Mouse (Mus musculus): ENCODE results near the gene Ugt8a. TPM values are rescaled to one million over a fixed set of nuclear protein-coding genes. Genes with fewer than 3 reads are reported as not detected.

The Ugt8a gene
- polyA plus RNA-seq, 1 experiment: not detected

- H3ac ChIP-seq (ENCODE audit: control insufficient read depth, insufficient read length): no peak overlapping the region
- no peak overlapping the region for H3K4me3 ChIP-seq
- TF ChIP-seq CEBPB (IDR thresholded peaks at IDR 0.05; ENCODE audit: insufficient read depth, poor library complexity, severe bottlenecking): no peak
- TF ChIP-seq MAX (IDR thresholded peaks at IDR 0.05; ENCODE audit: low read depth): no peak
- TF ChIP-seq MYOG (IDR thresholded peaks at IDR 0.05; ENCODE audit: control insufficient read depth in 1 of 3, insufficient read depth in 1 of 3, insufficient read length in 2 of 3, low read depth in 2 of 3): no peak
- no peak for TF ChIP-seq POLR2AphosphoS2 (IDR thresholded peaks at IDR 0.05; ENCODE audit: insufficient read length, low read depth)
- no peak for TF ChIP-seq REST (IDR thresholded peaks at IDR 0.05; ENCODE audit: insufficient read depth, insufficient read length)
- TF ChIP-seq POLR2A (IDR thresholded peaks at IDR 0.05; ENCODE audit: insufficient read length, low read depth): no peak
- TF ChIP-seq USF1 (IDR thresholded peaks at IDR 0.05; ENCODE audit: low read depth): no peak
- no peak for TF ChIP-seq TCF12 (IDR thresholded peaks at IDR 0.05; ENCODE audit: insufficient read depth, poor library complexity, severe bottlenecking)
- no peak for TF ChIP-seq MYOD1 (IDR thresholded peaks at IDR 0.05; ENCODE audit: control insufficient read depth in 1 of 3, insufficient read length in 2 of 3, low read depth in 2 of 3)
- TF ChIP-seq TCF3 (IDR thresholded peaks at IDR 0.05; ENCODE audit: insufficient read length, low read depth): no peak
- TF ChIP-seq SRF (IDR thresholded peaks at IDR 0.05; ENCODE audit: control insufficient read depth, insufficient read length, low read depth): no peak
- TF ChIP-seq E2F4 (IDR thresholded peaks at IDR 0.05; ENCODE audit: insufficient read depth): no peak
- no peak overlapping the region for H3K4me2 ChIP-seq (ENCODE audit: low read depth)
- no peaks in the 10 kb centered on the region for H3K79me2 ChIP-seq (ENCODE audit: control insufficient read depth, insufficient read depth)
- H3K36me3 ChIP-seq (ENCODE audit: control insufficient read depth, insufficient read depth): no peaks in the 10 kb centered on the region
- no peaks in the 10 kb centered on the region for H3K27me3 ChIP-seq (ENCODE audit: control insufficient read depth, insufficient read depth, insufficient read length)
Observed at GRCm38 (mm10) chr3:125819741-125820140, 118.7 kb downstream of the Ugt8a start.

Measured in myocyte (in vitro differentiated cells).